Mouse (Mus musculus): ENCODE data around the gene Ifitm2.

GRCm38 (mm10) chr7:140942341-140942740, 13.4 kb downstream of the Ifitm2 start:
- no peak for TF ChIP-seq MAX (IDR thresholded peaks at IDR 0.05)
- TF ChIP-seq USF1 (IDR thresholded peaks at IDR 0.05; ENCODE audit: low read depth) = no peak
- no peak for TF ChIP-seq CTCF (IDR thresholded peaks at IDR 0.05; ENCODE audit: control insufficient read depth, insufficient read depth, insufficient read length)
- no peak for TF ChIP-seq CEBPB (IDR thresholded peaks at IDR 0.05; ENCODE audit: low read depth)
